9 mouse cellular contexts compared by ENCODE assay signal in the genomic region with DNA sequence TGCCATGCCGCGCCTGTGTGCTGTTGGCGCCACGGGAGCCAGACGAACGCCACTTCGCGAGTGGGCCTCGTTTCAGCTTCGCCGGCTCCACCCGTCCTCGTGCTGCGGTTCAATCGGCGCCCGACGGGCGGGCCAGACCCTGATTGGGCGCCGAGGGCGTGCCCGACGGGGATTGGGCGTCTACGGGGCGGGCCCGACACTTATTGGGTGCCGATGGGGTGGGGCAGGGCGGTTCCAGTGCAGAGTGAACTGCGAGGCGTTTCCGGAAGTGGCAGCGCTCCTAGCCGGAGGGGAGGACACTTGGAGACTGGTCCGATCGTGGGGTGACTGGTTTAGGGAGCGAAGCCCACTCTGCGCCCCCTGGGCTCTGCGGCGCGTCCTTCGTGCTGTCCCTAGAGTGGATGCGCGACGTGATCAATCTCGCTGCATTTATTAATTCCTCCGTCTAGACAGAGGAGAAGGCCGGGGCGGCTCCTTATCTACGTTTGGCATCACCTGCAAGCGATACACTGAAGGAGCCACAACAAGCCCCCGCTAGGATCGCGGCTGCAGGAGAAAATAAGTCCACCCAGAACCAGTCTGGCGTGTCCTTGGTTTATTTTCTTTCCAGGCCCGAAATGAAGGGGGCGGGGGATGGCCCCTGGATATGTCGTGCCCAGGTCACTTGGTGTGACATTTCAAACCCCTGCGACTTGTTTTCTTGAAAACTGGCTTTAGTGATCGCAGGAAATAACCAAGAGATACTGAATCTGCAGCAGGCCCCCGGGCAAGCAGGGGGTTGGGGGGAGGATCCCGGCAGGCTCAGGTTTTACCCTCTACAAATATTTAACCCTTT. TPM values are rescaled to one million over a fixed set of nuclear protein-coding genes. Genes with fewer than 3 reads are reported as not detected.
DNase-seq lines count a peak whose midpoint lies in the region; ATAC-seq lines count a peak whose summit lies in the region.
"Had no signal": no experiment of that assay in that cellular context is flagged by ENCODE, and none has a peak within 500 bp of the region (broad histone marks: within the 10 kb centered on the region; RNA-seq: fewer than 3 reads in every experiment).

No protein-coding gene starts in this region.

- ATAC-seq in forebrain, embryonic 11.5 days (replicated peaks; ENCODE audit: low FRiP score): 0 out of 2 replicates have a peak, but pooled peaks have one; percentile 40
- peak; percentile 52; the same call in 1 of the 2 replicates for ATAC-seq in hindbrain, embryonic 11.5 days (ENCODE audit: low FRiP score)
- no peak for ATAC-seq in limb, embryonic 11.5 days (ENCODE audit: insufficient number of reproducible peaks, low FRiP score, low TSS enrichment, low read depth)
- ATAC-seq in midbrain, embryonic 13.5 days: peak; percentile 36
- ATAC-seq in erythroblast, adult 5-6 weeks (replicated peaks; ENCODE audit: low FRiP score, poor library complexity, severe bottlenecking): no peak

- no peaks in the 10 kb centered on the region for H3K36me3 ChIP-seq in forebrain, embryonic 11.5 days (ENCODE audit: control insufficient read depth, insufficient read depth, low read length)
- H3K36me3 ChIP-seq in hindbrain, embryonic 11.5 days (ENCODE audit: control insufficient read depth, insufficient read depth, low read length): no peaks in the 10 kb centered on the region
- H3K36me3 ChIP-seq in limb, embryonic 11.5 days (ENCODE audit: control insufficient read depth, insufficient read depth, low read length): no peaks in the 10 kb centered on the region
- no peaks in the 10 kb centered on the region for H3K36me3 ChIP-seq in midbrain, embryonic 13.5 days

- peak overlapping the region; percentile 19 for H3K4me3 ChIP-seq in forebrain, embryonic 11.5 days (ENCODE audit: low read depth, low read length)
- H3K4me3 ChIP-seq in hindbrain, embryonic 11.5 days (ENCODE audit: low read depth, low read length): peak overlapping the region; percentile 24
- peak overlapping the region; percentile 23 for H3K4me3 ChIP-seq in limb, embryonic 11.5 days (ENCODE audit: low read depth, low read length)
- H3K4me3 ChIP-seq in midbrain, embryonic 13.5 days (replicated peaks): peak overlapping the region; percentile 32

- peaks cover 82% of the 10 kb centered on the region for H3K27me3 ChIP-seq in forebrain, embryonic 11.5 days (ENCODE audit: control insufficient read depth, insufficient read depth, low read length)
- peaks cover 79% of the 10 kb centered on the region for H3K27me3 ChIP-seq in hindbrain, embryonic 11.5 days (ENCODE audit: control insufficient read depth, insufficient read depth, low read length)
- peaks cover 73% of the 10 kb centered on the region for H3K27me3 ChIP-seq in limb, embryonic 11.5 days (ENCODE audit: control insufficient read depth, insufficient read depth, low read length)
- H3K27me3 ChIP-seq in midbrain, embryonic 13.5 days: peaks cover 94% of the 10 kb centered on the region

- H3K9ac ChIP-seq in forebrain, embryonic 11.5 days (ENCODE audit: low read length): no peak overlapping the region
- H3K9ac ChIP-seq in hindbrain, embryonic 11.5 days (ENCODE audit: low read depth, low read length): no peak overlapping the region
- H3K9ac ChIP-seq in limb, embryonic 11.5 days (ENCODE audit: low read length): no peak overlapping the region
- no peak overlapping the region for H3K9ac ChIP-seq in midbrain, embryonic 13.5 days (replicated peaks)

- H3K9me3 ChIP-seq in forebrain, embryonic 11.5 days (ENCODE audit: control insufficient read depth, low read length): no peaks in the 10 kb centered on the region
- no peaks in the 10 kb centered on the region for H3K9me3 ChIP-seq in hindbrain, embryonic 11.5 days (ENCODE audit: control insufficient read depth, low read length)
- no peaks in the 10 kb centered on the region for H3K9me3 ChIP-seq in limb, embryonic 11.5 days (ENCODE audit: control insufficient read depth, low read length)
- no peaks in the 10 kb centered on the region for H3K9me3 ChIP-seq in midbrain, embryonic 13.5 days

- peak overlapping the region; percentile 31; the same call in 1 of the 2 replicates for H3K4me2 ChIP-seq in forebrain, embryonic 11.5 days (ENCODE audit: low read depth, low read length, severe bottlenecking)
- peak overlapping the region; percentile 36 for H3K4me2 ChIP-seq in hindbrain, embryonic 11.5 days (replicated peaks; ENCODE audit: low read depth, low read length)
- H3K4me2 ChIP-seq in limb, embryonic 11.5 days (ENCODE audit: low read depth, severe bottlenecking): peak overlapping the region; percentile 34
- H3K4me2 ChIP-seq in midbrain, embryonic 13.5 days (replicated peaks): peak overlapping the region; percentile 44

- WGBS in forebrain, embryonic 11.5 days: 3% methylated on average over 63 of the region's 63 CpGs
- 3% methylated on average over 62 of the region's 63 CpGs for WGBS in hindbrain, embryonic 11.5 days
- WGBS in limb, embryonic 11.5 days: 2% methylated on average over 63 of the region's 63 CpGs
- 3% methylated on average over 63 of the region's 63 CpGs for WGBS in midbrain, embryonic 13.5 days

- peak; percentile 73 for DNase-seq in B cell, adult 2 months
- DNase-seq in adrenal gland, adult 18-20 months (ENCODE audit: low spot score in 2 of 2): peak; percentile 46 to 54
- peak; percentile 78 for DNase-seq in forebrain, embryonic 11.5 days (ENCODE audit: low spot score)
- DNase-seq in hindbrain, embryonic 11.5 days (ENCODE audit: low spot score): peak; percentile 71
- DNase-seq in limb, embryonic 11.5 days (ENCODE audit: low spot score): peak; percentile 73
- DNase-seq in thymus, postnatal 0 days (ENCODE audit: low spot score): peak; percentile 45

- peaks cover 20% of the 10 kb centered on the region for H3K4me1 ChIP-seq in forebrain, embryonic 11.5 days (replicated peaks; ENCODE audit: control insufficient read depth, insufficient read depth, low read length)
- H3K4me1 ChIP-seq in hindbrain, embryonic 11.5 days (replicated peaks; ENCODE audit: control insufficient read depth, insufficient read depth, low read length): peaks cover 10% of the 10 kb centered on the region
- peaks cover 33% of the 10 kb centered on the region for H3K4me1 ChIP-seq in limb, embryonic 11.5 days (ENCODE audit: control insufficient read depth, insufficient read depth, low read length)
- peaks cover 36% of the 10 kb centered on the region for H3K4me1 ChIP-seq in midbrain, embryonic 13.5 days (replicated peaks)

- no peak overlapping the region for H3K27ac ChIP-seq in forebrain, embryonic 11.5 days (ENCODE audit: low read depth, low read length)
- no peak overlapping the region for H3K27ac ChIP-seq in hindbrain, embryonic 11.5 days (ENCODE audit: low read depth, low read length)
- H3K27ac ChIP-seq in limb, embryonic 11.5 days (replicated peaks; ENCODE audit: low read depth, low read length): no peak overlapping the region
- H3K27ac ChIP-seq in midbrain, embryonic 13.5 days: no peak overlapping the region

RNA-seq across cellular contexts. Expression of gene Isl2, which starts 7.9 kb away (rescaled TPM):
- total RNA-seq in adrenal gland, adult 18-20 months (2021): not detected
- 0.77 and 0.96 TPM in 2 replicates for polyA plus RNA-seq in forebrain, embryonic 11.5 days (2014; fragmentation: Nextera tagmentation; extraction: Ambion mirVana)
- 15.3 and 23.5 TPM in 2 replicates for polyA plus RNA-seq in hindbrain, embryonic 11.5 days (2014; fragmentation: Nextera tagmentation; extraction: Ambion mirVana)
- polyA plus RNA-seq in limb, embryonic 11.5 days (2014; fragmentation: Nextera tagmentation; extraction: Ambion mirVana): 1.9 and 3.2 TPM in 2 replicates
- 2.5 and 3.3 TPM in 2 replicates for polyA plus RNA-seq in midbrain, embryonic 13.5 days (2015; fragmentation: Nextera tagmentation; extraction: Ambion mirVana)
- polyA plus RNA-seq in thymus, postnatal 0 days (2015; fragmentation: Nextera tagmentation; extraction: Ambion mirVana): 2.0 TPM in 2 replicates
- total RNA-seq in erythroblast, adult 5-6 weeks (2015; ENCODE audit: low replicate concordance): not detected in 2 replicates
- not detected in 2 replicates for total RNA-seq in erythroblast, adult 5-6 weeks (2017; ENCODE audit: low replicate concordance)
- total RNA-seq: layer of hippocampus, postnatal 14 days had no signal

RNA-seq across cellular contexts. Expression of gene Etfa, which starts 34.4 kb away (rescaled TPM):
- 100 to 1,000 TPM; 480 to 543 TPM for total RNA-seq in adrenal gland, adult 18-20 months (2021)
- polyA plus RNA-seq in forebrain, embryonic 11.5 days (2014; fragmentation: Nextera tagmentation; extraction: Ambion mirVana): 147 and 151 TPM in 2 replicates
- 131 TPM in 2 replicates for polyA plus RNA-seq in hindbrain, embryonic 11.5 days (2014; fragmentation: Nextera tagmentation; extraction: Ambion mirVana)
- 171 and 182 TPM in 2 replicates for polyA plus RNA-seq in limb, embryonic 11.5 days (2014; fragmentation: Nextera tagmentation; extraction: Ambion mirVana)
- 89.2 and 94.6 TPM in 2 replicates for polyA plus RNA-seq in midbrain, embryonic 13.5 days (2015; fragmentation: Nextera tagmentation; extraction: Ambion mirVana)
- polyA plus RNA-seq in thymus, postnatal 0 days (2015; fragmentation: Nextera tagmentation; extraction: Ambion mirVana): 253 and 257 TPM in 2 replicates
- 37.2 and 39.2 TPM in 2 replicates for total RNA-seq in erythroblast, adult 5-6 weeks (2015; ENCODE audit: low replicate concordance)
- total RNA-seq in erythroblast, adult 5-6 weeks (2017; ENCODE audit: low replicate concordance): 14.1 and 32.3 TPM in 2 replicates

Comparison
In these comparisons a context has a peak if more than half of its experiments do, and no peak if none do; other contexts are left out.
1. ATAC-seq: peak in forebrain, embryonic 11.5 days (single experiment), hindbrain, embryonic 11.5 days (single experiment) and midbrain, embryonic 13.5 days (single experiment); none in limb, embryonic 11.5 days (single experiment) and erythroblast, adult 5-6 weeks (single experiment).
2. Peak in every context shown above with its lines, with median percentiles within 50 percentile points of each other: DNase-seq, H3K4me2 ChIP-seq and H3K4me3 ChIP-seq.